Mouse (Mus musculus) ES-Bruce4 (cell line): Measurements from ENCODE around the gene Ch25h. TPM values are rescaled to one million over a fixed set of nuclear protein-coding genes. Genes with fewer than 3 reads are reported as not detected.

ENCODE experiments used
- H3K27ac ChIP-seq: 2 replicates; pipeline ENCODE4 v1.5.1; 2012; ENCODE audit warnings: low read length, inconsistent platforms; ENCODE audit not compliant: insufficient read depth
- H3K27me3 ChIP-seq: 2 replicates; pipeline ENCODE4 v1.6.1; 2012; ENCODE audit warnings: mild to moderate bottlenecking, low read length, inconsistent platforms; ENCODE audit not compliant: control insufficient read depth, poor library complexity, insufficient read depth, severe bottlenecking
- H3K36me3 ChIP-seq: 2 replicates; pipeline ENCODE4 v1.6.1; 2012; ENCODE audit warnings: inconsistent platforms, mild to moderate bottlenecking, low read length, moderate library complexity; ENCODE audit not compliant: control insufficient read depth, poor library complexity, insufficient read depth, severe bottlenecking
- H3K4me1 ChIP-seq: one replicate; pipeline ENCODE4 v1.8.1; 2011; ENCODE audit warnings: low read length; ENCODE audit not compliant: control insufficient read depth, insufficient read depth
- H3K4me3 ChIP-seq: 2 replicates; pipeline ENCODE4 v1.5.1; 2011; ENCODE audit warnings: low read depth, mild to moderate bottlenecking, low read length
- H3K9ac ChIP-seq: 2 replicates; pipeline ENCODE4 v1.6.1; 2012; ENCODE audit warnings: low read depth, mild to moderate bottlenecking, inconsistent platforms; ENCODE audit not compliant: poor library complexity, severe bottlenecking
- H3K9me3 ChIP-seq: replicated peaks from 2 replicates; pipeline ENCODE4 v1.6.1; 2012; ENCODE audit warnings: mild to moderate bottlenecking, low read length, inconsistent platforms; ENCODE audit not compliant: control insufficient read depth, poor library complexity, insufficient read depth, severe bottlenecking
- CTCF ChIP-seq: IDR thresholded peaks from one replicate; pipeline ENCODE4 v1.8.1; 2011; ENCODE audit warnings: low read depth, low read length
- EP300 ChIP-seq: IDR thresholded peaks from 2 replicates; pipeline ENCODE4 v1.6.1; 2011; ENCODE audit warnings: low read depth, low read length; ENCODE audit not compliant: insufficient read depth
- POLR2A ChIP-seq: IDR thresholded peaks from one replicate; pipeline ENCODE4 v1.8.1; 2011; ENCODE audit warnings: low read length; ENCODE audit not compliant: insufficient read depth
- polyA plus RNA-seq: library from polyadenylated mRNA; stranded (reverse); fragments of >200 nt; gene quantifications from 2 replicates; pipeline ENCODE4 v1.2.4, GENCODE M21; 2011; ENCODE audit warnings: low read depth; ENCODE audit not compliant: missing spikeins, insufficient read depth, insufficient read length

Ch25h gene
- polyA plus RNA-seq, 1 experiment = not detected

GRCm38 (mm10) chr19:34431314-34431713 is 43.6 kb downstream of the Ch25h start:
- no peak overlapping the region for H3K9ac ChIP-seq
- H3K9me3 ChIP-seq = no peaks in the 10 kb centered on the region
- no peak overlapping the region for H3K27ac ChIP-seq
- H3K36me3 ChIP-seq = no peaks in the 10 kb centered on the region
- H3K4me1 ChIP-seq = no peaks in the 10 kb centered on the region
- TF ChIP-seq EP300 = no peak
- no peak for TF ChIP-seq POLR2A
- H3K4me3 ChIP-seq = no peak overlapping the region
- no peaks in the 10 kb centered on the region for H3K27me3 ChIP-seq

DNA sequence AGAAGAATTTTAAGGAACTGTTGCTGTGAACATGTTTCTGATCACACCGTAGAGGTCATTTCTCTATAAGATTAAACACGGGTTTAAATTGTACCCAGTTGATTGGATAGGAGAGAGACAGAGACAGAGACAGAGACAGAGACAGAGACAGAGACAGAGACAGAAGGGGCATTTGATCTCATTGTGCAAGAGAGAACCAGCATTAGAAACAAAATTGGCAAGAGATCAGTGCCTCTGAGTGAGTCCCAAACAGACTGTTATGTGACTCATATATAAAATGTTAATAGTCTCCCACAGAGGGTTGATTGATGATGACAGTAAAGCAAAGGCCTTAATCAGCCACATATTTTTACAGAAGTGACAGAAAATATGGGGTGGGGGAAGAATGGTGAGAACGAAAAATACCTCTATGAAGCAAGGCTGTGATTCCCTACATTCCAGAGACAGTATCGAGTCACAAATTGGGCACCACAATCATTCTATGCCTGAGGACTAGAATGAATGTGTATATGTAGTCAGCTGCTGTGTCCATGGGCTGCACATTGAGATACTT is 51.1 kb downstream of the Ch25h start:
- H3K36me3 ChIP-seq = no peaks in the 10 kb centered on the region
- H3K9ac ChIP-seq = no peak overlapping the region
- H3K9me3 ChIP-seq = no peaks in the 10 kb centered on the region
- no peak overlapping the region for H3K4me3 ChIP-seq
- H3K4me1 ChIP-seq = no peaks in the 10 kb centered on the region
- no peak for TF ChIP-seq POLR2A
- no peak for TF ChIP-seq CTCF
- TF ChIP-seq EP300 = no peak
- no peak overlapping the region for H3K27ac ChIP-seq
- no peaks in the 10 kb centered on the region for H3K27me3 ChIP-seq

Other genes with a start within 250 kb of the Ch25h start
- 44.1 and 50.0 TPM in 2 replicates for gene Acta2, start 219.6 kb downstream of the Ch25h start, polyA plus RNA-seq
- 2.8 TPM in 2 replicates for gene Fas, start 184.5 kb downstream of the Ch25h start, polyA plus RNA-seq
- 14.5 and 20.7 TPM in 2 replicates for gene Lipa, start 52.3 kb upstream of the Ch25h start, polyA plus RNA-seq
- gene Ifit2, start 75.5 kb upstream of the Ch25h start, polyA plus RNA-seq = 1.9 and 3.2 TPM in 2 replicates
- 3.0 and 4.9 TPM in 2 replicates for gene Ifit3, start 108.4 kb upstream of the Ch25h start, polyA plus RNA-seq
- gene Ifit1bl1, start 126.8 kb upstream of the Ch25h start, polyA plus RNA-seq = not detected in 2 replicates
- 0.35 TPM in 1 of 2 replicates, not detected in the other for gene Ifit3b, start 132.8 kb upstream of the Ch25h start, polyA plus RNA-seq
- gene Ifit1bl2, start 165.6 kb upstream of the Ch25h start, polyA plus RNA-seq = not detected in 2 replicates
- gene Ifit1, start 165.7 kb upstream of the Ch25h start, polyA plus RNA-seq = 1.5 and 2.5 TPM in 2 replicates